Mouse (Mus musculus) layer of hippocampus, adult 11-12 months (tissue): ENCODE measurements around the gene Pofut1.
A peak's percentile ranks its signal among the peaks of the same experiment; 100 is the strongest.

Experiments used
- DNase-seq: peaks from one replicate; pipeline ENCODE4 v3.0.0; 2022; ENCODE audit warnings: low spot score

Gene Pofut1

GRCm38 (mm10) chr2:153241250-153242014, at the start of gene Pofut1, which contains the start of gene Plagl2:
Gene Pofut1 (plus strand): TSS chr2:153241533.
Gene Plagl2 (minus strand): TSS chr2:153241426.
- DNase-seq: peak; percentile 90

DNA sequence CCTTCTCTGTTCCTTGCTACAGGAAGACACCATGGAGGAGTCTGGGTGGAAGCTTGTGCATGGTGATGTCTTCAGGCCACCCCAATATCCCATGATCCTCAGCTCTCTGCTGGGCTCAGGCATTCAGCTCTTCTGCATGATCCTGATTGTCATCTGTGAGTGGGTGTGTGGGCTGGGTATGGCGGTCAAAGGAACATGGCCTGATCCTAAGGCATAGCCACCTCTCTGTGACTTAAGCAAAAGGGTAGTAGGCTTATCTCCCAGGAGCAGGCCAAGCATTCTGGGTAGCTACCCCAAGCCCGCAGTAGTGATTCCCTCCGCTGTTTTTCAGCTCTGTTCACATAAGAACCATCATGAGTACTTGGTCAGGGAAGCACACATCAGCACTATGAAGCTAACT, 47.1 kb upstream of the Pofut1 start:
- DNase-seq: no peak

DNA sequence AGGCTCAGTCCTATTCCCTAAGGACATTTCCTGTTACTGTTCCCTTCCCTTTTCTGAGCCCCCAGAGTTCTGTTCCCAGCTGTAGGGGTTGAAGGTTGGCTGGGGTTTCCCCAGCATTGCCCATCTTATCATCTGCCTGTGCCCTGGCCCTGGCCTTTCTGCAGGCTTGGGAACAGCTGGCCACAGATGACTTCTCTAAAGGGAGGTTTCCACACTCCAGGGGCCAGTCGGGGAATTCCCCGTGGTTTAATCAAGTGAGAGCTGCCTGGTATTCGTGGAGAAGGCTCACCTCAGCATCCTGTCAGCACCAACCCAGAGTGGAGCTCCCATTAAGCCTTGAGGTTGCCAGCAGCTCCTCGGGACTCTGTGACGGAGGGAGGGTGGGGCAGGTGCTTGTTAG, 42.8 kb upstream of the Pofut1 start:
- DNase-seq: no peak

DNA sequence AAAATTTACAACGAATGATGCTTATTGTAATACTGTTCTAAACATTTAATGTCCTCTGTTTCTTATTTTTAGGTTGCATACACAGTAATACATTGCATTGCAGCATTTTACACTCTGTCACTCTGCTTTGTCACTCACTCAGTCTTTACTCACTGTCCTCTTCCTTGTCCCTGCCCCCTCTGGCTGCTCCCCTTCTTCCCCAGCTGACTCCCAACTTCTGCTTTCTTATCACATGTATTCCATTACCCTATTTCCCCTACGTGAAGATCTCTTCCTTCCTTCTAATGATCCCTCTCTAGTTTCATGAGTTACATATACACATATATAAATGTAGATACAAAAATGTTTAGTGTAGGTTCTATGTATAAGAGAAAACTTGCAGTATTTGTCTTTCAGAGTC, 42.2 kb upstream of the Pofut1 start:
- no peak for DNase-seq

DNA sequence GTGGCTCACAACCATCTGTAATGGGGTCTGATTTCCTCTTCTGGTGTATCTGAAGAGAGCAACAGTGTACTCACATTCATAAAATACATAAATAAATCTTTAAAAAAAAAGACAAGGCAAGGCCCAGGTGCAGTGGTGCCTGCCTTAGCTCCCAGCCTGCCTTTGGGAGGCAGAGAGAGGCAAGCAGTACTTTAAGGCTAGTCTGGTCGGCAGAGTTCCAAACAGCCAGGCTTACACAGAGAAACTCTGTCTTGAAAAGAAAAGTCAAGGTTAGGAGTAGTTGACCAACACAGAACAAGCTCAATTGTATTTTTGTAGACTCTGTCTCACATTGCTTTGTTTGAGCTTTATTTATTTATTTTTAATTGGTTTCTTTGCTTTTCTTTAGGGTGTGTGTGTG, 38.6 kb upstream of the Pofut1 start:
- DNase-seq: no peak

DNA sequence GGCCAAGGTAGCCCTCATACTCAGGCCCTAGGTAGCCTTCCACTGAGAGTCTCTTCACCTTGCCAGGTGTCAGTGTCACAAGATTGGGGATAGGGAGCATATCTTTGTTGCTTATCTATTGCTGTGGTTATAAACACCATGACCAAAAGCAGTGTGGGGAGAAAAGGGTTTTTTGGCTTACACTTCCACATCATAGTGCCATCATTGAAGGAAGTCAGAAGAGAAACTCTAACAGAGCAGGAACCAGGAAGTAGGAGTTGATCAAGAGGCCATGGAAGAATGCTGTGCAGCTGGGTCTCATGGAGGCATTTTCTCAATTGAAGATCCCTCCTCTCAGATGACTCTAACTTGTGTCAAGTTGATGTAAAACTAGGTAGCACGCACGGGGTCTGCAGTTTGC, 33.2 kb upstream of the Pofut1 start:
- DNase-seq: no peak

- no peak for DNase-seq
Measured at GRCm38 (mm10) chr2:153209286-153209685, 32.0 kb upstream of the Pofut1 start.

DNA sequence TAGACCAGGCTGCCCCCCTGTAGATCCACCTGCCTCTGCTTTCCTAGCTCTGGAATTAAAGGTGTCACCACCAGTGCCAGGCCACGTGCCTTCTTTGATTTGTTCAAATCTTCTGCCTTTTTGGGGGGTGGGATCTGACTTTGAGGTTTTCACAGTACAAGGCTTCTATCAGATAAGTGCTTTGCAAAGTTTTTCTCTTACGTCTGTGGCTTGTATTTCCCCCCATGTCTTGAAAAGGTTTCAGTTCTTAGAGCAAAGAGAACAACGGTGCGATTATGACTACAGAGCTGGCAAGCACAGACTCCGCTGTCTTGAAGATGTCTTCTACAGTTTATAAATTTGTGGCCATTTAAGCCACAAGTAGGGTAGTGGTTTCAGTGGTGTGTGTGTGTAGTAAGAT, 29.9 kb upstream of the Pofut1 start:
- DNase-seq: no peak

- no peak for DNase-seq
Measured at GRCm38 (mm10) chr2:153213351-153213750, 28.0 kb upstream of the Pofut1 start.

- no peak for DNase-seq
Measured at GRCm38 (mm10) chr2:153214771-153215259, 26.5 kb upstream of the Pofut1 start.

- no peak for DNase-seq
Measured at GRCm38 (mm10) chr2:153215421-153215820, 25.9 kb upstream of the Pofut1 start.

DNA sequence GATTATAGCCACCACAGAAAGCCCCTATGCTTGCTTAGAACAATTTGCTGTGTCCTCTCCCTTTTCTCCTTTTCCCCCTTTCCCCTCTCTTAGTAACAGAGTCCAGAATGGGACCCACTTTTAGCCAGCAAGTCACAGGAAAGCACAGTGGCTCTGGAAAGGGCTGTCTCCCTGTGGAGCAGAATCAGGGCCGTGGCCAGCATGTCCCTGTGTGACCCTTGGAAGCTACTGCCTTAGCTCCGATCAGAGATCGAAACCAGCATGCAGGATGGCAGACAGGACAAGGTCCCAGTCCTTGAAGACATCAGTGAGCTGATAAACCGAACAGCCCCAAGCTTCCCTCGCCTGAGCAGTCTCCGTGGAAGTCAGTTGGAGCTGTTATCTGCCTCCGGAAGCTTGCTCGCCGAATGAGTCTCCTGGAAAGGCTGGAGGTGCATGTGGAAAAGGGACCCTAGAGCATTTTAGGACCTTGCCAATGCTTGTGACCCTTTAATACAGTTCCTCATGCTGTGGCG, 23.4 kb upstream of the Pofut1 start:
- no peak for DNase-seq

GRCm38 (mm10) chr2:153218516-153218915, 22.8 kb upstream of the Pofut1 start:
- no peak for DNase-seq

DNA sequence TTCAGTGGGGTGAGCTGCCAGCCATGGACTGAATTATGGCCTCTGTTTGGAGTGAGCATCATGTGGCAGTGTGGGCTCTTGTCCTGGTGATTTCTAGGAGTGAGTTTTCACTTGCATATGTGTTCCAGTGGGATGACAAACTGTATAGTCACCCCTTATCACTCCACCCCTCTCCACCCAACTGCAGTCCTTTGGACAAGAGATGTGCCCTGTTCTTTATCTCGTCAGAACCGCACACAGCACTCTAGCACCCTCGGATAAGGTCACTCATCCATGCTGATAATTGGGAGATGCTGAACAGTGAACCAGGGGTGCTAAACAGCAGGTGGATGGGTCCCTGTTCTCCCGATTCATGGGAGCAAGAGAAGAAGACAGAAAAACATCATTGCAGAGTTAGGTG, 19.7 kb upstream of the Pofut1 start:
- no peak for DNase-seq

DNA sequence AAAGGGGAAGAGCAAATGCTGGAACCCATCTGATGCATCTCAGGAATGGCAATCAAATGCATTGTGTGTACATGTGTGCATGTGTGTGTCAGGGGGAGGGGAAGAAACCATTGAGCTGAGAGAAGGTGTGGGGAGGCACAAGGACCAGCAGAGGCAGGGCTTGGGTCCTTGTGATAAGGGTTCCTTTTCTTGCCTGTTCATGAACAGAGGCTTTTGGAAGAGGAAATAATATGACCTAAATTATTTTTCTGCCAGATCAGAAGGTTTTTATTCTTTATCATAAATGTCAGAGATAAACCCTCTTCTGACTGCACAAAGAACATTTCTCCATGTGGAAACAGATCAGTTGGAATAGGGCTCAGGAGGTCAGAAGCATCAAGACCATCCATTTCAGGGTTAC, 19.2 kb upstream of the Pofut1 start:
- DNase-seq: no peak

- DNase-seq: no peak
Measured at GRCm38 (mm10) chr2:153222566-153222965, 18.8 kb upstream of the Pofut1 start.

GRCm38 (mm10) chr2:153224946-153225594, 16.3 kb upstream of the Pofut1 start, which contains the start of gene Tspyl3:
Gene Tspyl3 (minus strand): TSS chr2:153225441.
- DNase-seq: peak; percentile 39

DNA sequence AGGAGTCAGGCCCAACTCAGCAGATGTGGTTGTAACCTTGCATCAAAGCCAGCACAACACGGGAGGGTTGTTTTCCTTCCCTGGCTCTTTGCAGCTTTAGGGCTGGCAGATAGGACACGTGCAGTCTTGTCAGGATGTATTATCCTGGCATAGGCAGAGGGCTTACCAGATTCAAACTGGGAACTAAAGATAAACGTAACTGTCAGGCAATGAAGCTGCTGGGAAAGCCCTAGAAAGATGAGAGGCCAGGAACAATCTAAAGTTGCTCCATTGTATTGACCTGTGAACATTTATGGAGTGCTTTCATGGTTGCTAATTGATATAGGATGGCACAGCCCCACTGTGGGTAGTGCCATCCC, 15.8 kb upstream of the Pofut1 start:
- DNase-seq: no peak

GRCm38 (mm10) chr2:153227959-153228358, 13.4 kb upstream of the Pofut1 start:
- DNase-seq: no peak

GRCm38 (mm10) chr2:153228523-153228922, 12.8 kb upstream of the Pofut1 start:
- DNase-seq: no peak

- no peak for DNase-seq
Measured at GRCm38 (mm10) chr2:153237193-153237592, 4.1 kb upstream of the Pofut1 start.

- DNase-seq: no peak
Measured at GRCm38 (mm10) chr2:153237891-153238290, 3.4 kb upstream of the Pofut1 start.

GRCm38 (mm10) chr2:153238406-153238805, 2.9 kb upstream of the Pofut1 start:
- DNase-seq: no peak
